Mouse (Mus musculus): ENCODE data around the gene Camkmt. TPM values are rescaled to one million over a fixed set of nuclear protein-coding genes. Genes with fewer than 3 reads are reported as not detected.

Gene Camkmt
- total RNA-seq, 2 experiments from 2014 or later: 5.5 to 8.4 TPM

DNA sequence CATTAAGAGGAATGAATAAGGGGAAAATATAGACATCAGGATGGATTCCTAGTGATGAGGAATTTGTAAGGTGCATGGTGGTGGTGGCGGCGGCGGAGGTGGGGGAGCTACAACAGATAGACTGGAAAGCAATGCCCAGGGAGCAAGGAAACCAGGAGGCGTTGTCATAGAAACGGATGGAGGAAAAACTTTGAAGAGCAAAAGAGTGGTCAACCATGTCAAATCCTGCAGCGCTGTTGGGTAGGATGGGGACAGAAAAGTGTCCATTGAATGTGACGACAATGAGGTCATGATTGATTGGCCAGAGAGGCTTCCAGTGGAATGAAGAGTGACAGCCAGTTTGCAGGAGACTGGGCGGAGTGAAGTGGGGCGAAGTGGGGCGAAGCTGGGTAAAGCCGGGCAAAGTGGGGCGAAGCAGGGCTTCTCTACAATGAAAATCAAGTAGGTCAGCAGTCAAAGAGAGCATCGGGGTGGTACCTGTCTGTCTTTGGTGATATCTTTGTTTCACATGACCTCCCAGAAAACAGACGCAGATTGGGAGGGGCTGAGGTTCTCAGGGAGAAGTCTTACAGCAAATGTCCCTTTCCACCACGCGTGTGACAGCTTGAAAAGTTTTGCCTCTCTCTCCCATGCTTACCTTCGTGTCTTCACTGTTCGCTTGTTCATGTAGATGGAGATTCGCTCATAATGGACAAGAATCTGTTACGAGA, 181.3 kb downstream of the Camkmt start:
- ATAC-seq (replicated peaks; ENCODE audit: poor library complexity, severe bottlenecking): no peak

GRCm38 (mm10) chr17:85279720-85280119, 189.4 kb downstream of the Camkmt start:
- no peak for ATAC-seq (replicated peaks; ENCODE audit: poor library complexity, severe bottlenecking)

- ATAC-seq (replicated peaks; ENCODE audit: poor library complexity, severe bottlenecking): no peak
Measured at GRCm38 (mm10) chr17:85282447-85282846, 192.1 kb downstream of the Camkmt start.

DNA sequence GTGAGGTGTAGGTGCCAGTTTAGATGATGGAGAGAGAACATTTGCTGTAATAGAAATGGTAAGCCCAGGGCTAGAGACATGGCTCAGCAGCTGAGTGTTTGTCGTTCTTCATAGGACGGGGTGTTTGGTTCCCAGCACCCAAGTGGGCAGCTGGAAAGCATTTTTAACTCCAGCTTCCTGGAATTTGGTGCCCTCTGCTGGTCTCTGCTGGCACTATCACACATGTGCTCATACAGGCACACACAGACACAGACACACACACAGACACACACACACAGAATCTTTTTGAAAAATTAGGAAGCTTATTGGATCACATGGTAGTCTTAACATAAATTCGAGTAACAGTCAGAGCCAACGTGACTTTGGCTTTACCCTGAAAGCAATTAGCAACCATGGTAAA, 200.8 kb downstream of the Camkmt start:
- no peak for ATAC-seq (replicated peaks; ENCODE audit: poor library complexity, severe bottlenecking)

GRCm38 (mm10) chr17:85291601-85292000, 201.2 kb downstream of the Camkmt start:
- no peak for ATAC-seq (replicated peaks; ENCODE audit: poor library complexity, severe bottlenecking)

DNA sequence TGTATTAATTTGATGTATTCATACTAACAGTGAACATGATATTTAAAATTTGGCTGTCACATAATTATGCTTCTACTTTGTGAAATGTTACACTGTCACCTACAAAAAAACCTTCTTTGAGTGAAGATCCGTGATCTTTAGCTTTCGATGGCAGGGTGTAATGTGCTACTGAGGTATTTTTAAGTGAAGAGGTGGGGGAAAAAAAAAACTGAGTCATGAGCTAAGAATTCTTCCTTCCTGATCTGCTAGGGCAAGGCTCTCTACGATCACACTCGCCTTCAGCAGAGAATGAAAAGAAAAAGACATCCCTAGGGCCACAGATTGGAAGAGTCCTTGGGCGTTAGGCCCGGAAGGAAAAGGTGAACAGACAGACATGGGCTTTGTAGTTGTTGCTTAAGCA, 201.9 kb downstream of the Camkmt start:
- no peak for ATAC-seq (replicated peaks; ENCODE audit: poor library complexity, severe bottlenecking)

DNA sequence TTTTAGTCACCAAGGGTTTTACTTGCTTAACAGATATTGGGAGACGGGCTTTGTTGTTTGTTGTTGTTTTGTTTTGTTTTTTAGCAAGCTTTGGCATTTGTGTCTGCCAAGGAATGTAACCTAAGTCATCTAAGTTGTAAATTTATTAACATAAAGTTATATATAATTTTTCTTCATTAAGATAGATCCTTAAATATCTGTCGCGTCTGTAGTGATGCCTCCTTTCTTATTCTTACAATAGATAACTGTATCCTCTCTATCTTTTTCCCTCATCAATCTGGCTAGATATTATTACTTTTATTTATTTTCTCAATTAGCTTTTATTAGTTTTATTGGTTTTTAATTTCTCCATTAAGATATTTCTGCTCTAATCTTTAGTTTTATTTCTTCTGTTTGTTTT, 213.3 kb downstream of the Camkmt start:
- no peak for ATAC-seq (replicated peaks; ENCODE audit: poor library complexity, severe bottlenecking)

DNA sequence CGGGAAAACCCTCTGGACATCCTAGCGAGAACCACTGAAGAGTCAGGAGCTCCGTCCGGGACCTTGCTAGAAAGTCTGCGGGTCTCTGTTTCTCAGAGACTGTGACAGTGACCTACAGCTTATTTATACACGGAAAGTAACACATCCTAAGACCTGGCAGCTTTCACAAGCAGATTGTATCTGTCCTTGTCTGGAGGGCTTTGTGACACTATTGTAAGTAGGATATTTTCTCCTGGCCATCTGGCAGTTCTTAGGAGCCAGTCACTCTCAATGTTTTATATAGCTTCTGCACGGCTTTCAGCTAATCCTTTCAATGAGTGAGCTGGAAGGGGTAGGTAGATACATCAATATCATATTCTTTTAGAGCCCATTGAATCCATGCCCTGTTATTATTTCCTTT, 218.2 kb downstream of the Camkmt start:
- no peak for ATAC-seq (replicated peaks; ENCODE audit: poor library complexity, severe bottlenecking)

GRCm38 (mm10) chr17:85309046-85309445, 218.7 kb downstream of the Camkmt start:
- no peak for ATAC-seq (replicated peaks; ENCODE audit: poor library complexity, severe bottlenecking)

DNA sequence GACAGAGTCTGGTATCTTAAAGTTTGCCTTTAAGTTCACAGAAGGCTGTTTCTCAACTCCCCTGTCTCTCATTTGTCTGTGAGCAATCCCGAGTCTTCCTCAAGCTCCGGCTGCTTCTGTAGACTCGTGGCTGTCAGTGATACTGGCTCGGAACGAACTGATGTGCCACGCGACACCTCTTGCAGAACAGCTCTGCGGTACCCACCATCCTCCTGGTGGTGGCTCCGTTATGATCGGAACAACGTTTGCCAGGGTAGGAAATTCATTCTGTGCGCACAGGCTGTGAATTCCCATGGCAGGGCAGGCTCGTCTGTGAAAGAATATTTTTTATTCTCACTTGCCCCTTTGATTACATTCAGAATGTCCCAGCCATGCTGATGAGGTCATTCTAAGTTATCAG, 221.0 kb downstream of the Camkmt start:
- ATAC-seq (replicated peaks; ENCODE audit: poor library complexity, severe bottlenecking): no peak

DNA sequence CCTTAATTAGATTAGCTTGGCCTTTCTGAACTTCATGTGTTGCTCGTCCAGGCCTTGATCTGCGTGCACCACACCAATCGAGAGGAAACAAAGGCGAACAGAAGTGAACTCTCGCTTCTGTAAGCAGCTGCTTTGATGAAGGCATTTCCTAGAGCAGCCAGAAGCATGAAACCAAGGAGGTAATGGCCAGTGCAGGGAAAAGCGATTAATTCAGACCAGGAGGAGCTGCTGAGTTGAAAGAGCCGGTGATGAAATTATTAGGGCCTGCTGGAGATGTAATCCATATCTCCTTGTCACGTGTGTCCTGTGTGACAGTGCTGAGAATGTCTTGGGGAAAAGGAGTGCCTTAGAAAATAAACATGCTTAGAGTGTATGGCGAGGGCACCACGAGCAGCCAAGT, 228.0 kb downstream of the Camkmt start:
- ATAC-seq (replicated peaks; ENCODE audit: poor library complexity, severe bottlenecking): no peak

GRCm38 (mm10) chr17:85319779-85320300, 229.5 kb downstream of the Camkmt start:
- ATAC-seq (replicated peaks; ENCODE audit: poor library complexity, severe bottlenecking): no peak

DNA sequence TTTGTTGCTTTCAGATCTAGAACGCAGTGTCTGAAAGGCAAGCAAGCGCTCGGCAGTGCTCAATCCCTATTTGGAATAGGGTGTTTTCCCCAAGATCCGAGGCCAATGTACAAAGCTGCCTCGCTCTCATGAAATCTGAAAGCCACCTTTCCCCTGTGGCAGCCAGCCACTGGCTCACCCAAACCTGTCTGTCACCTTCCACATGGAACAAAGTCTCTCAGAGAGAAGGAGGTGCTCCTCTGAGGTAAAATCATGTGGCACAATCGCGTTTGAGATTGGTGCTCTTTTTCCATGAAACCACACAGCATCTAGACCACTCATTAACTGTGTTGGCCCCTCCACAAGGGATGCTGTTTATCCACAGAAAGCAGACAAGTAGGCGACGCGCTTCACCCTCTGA, 238.5 kb downstream of the Camkmt start:
- ATAC-seq (replicated peaks; ENCODE audit: poor library complexity, severe bottlenecking): no peak

GRCm38 (mm10) chr17:85335464-85335863, 245.1 kb downstream of the Camkmt start:
- no peak for ATAC-seq (replicated peaks; ENCODE audit: poor library complexity, severe bottlenecking)

GRCm38 (mm10) chr17:85337666-85338065, 247.3 kb downstream of the Camkmt start:
- no peak for ATAC-seq (replicated peaks; ENCODE audit: poor library complexity, severe bottlenecking)

GRCm38 (mm10) chr17:85341134-85341700, 250.9 kb downstream of the Camkmt start:
- no peak for ATAC-seq (replicated peaks; ENCODE audit: poor library complexity, severe bottlenecking)

- no peak for ATAC-seq (replicated peaks; ENCODE audit: poor library complexity, severe bottlenecking)
Measured at GRCm38 (mm10) chr17:85342471-85342870, 252.1 kb downstream of the Camkmt start.

- ATAC-seq (replicated peaks; ENCODE audit: poor library complexity, severe bottlenecking): no peak
Measured at GRCm38 (mm10) chr17:85343435-85343834, 253.1 kb downstream of the Camkmt start.

- no peak for ATAC-seq (replicated peaks; ENCODE audit: poor library complexity, severe bottlenecking)
Measured at GRCm38 (mm10) chr17:85346701-85347100, 256.3 kb downstream of the Camkmt start.

DNA sequence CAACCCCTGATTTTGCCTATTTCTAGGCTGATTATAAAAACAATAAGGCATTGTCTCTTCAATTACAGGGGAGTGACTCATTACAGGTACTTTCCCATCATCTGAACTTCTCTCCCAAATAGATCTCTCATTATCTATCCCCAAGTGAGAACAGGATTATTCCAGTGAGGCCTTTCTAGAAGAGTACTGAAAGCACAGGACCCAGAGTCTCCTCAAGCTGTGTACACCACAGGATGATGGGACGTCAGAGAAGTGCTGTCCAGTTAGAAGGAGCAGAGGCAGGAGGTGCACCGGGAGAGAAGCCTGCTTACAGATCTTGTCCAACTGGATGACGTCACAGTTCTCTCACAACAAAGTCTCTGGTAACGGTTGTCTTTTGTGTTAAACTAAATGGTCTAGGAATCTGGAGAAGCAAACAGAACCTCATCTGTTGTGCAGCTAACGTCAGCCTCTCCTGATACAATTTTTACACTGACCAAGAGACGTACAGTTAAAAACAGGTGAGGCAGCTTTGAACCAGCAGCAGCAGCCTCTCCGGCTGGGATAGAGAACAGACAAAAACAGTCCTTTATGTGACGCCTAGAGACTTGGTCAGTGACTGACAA, 259.1 kb downstream of the Camkmt start:
- no peak for ATAC-seq (replicated peaks; ENCODE audit: poor library complexity, severe bottlenecking)

DNA sequence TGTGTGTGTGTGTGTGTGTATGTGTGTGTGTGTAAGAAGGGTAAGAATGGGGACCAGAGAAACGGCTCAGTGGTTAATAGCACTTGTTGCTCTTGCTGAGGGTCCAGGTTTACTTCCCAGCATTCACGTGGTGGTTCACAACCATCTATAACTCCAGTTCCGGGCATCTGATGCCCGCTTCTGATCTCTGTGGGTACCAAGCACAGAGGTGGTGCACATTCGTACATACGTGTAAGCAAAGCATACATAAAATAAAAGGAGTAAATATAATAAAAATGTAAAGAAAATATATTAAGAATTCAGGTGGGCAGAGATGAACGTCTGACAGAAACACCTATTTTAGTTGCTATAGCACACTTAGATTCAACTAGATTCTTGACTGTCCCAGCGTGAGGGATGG, 260.9 kb downstream of the Camkmt start:
- ATAC-seq (replicated peaks; ENCODE audit: poor library complexity, severe bottlenecking): no peak

- ATAC-seq (replicated peaks; ENCODE audit: poor library complexity, severe bottlenecking): no peak
Measured at GRCm38 (mm10) chr17:85352731-85353130, 262.4 kb downstream of the Camkmt start.
